Mouse (Mus musculus): ENCODE measurements around the gene Tnfrsf14.

DNA sequence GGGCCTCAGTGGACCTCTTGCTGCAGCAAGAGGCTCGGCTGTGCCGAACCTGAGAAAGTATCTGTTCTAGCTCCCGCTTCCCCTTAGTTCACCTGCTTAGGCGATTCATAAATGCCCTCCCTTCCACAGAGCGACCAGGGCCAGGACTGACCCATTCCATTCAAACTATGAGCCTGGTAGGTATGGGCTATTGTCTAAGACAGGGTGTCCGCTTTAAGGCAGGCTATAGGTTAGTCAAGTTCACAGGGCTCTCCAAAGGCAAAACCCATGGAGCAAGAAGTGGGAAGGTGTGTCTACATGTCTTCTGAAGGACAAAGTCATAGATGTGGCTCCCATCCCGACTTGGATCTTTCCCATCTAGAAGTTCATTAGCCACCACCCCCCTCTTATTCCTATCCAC lies 34.3 kb upstream of the Tnfrsf14 start:
- no peak for TF ChIP-seq GATA1 (IDR thresholded peaks at IDR 0.05; ENCODE audit: low read length)
- no peak for TF ChIP-seq TAL1 (IDR thresholded peaks at IDR 0.05; ENCODE audit: low read length)
